11 mouse cellular contexts compared by ENCODE assay signal in the genomic region with DNA sequence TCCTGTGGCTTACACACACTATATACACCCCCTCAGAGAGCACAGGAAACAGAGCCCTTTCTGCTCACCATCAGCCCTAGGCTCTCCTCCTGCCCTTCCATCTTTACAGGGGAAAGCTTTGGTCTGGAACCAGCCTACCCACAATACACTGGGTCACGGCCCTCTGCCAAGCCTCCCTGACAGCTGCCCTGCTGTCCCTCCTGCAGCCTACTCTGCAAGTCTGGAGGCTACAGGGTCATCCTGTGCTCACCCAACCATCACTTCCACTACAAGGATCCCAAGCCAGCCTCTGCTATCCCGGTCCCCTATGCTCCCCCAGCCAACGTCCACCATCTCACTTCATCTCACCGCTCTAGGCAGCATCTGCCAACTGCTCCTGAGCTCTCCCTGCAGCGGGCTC. TPM values are rescaled to one million over a fixed set of nuclear protein-coding genes. Genes with fewer than 3 reads are reported as not detected.
DNase-seq lines count a peak whose midpoint lies in the region; ATAC-seq and TF ChIP-seq lines count a peak whose summit lies in the region.
"Had no signal": no experiment of that assay in that cellular context is flagged by ENCODE, and none has a peak within 500 bp of the region (broad histone marks: within the 10 kb centered on the region; RNA-seq: fewer than 3 reads in every experiment).

No protein-coding gene starts in this region.

- TF ChIP-seq POLR2A in kidney, adult 2 months (IDR thresholded peaks at IDR 0.05; ENCODE audit: low read depth, low read length), result no peak

- H3K9ac ChIP-seq in forebrain, embryonic 15.5 days (replicated peaks), result no peak overlapping the region
- H3K9ac ChIP-seq in forebrain, embryonic 12.5 days, result no peak overlapping the region
- H3K9ac ChIP-seq: lung, embryonic 14.5 days had no signal

- H3K4me1 ChIP-seq in forebrain, embryonic 15.5 days, result peaks cover 45% of the 10 kb centered on the region
- peaks cover 14% of the 10 kb centered on the region for H3K4me1 ChIP-seq in forebrain, embryonic 12.5 days
- H3K4me1 ChIP-seq in kidney, adult 2 months (ENCODE audit: control insufficient read depth, insufficient read depth, low read length), result peaks cover 20% of the 10 kb centered on the region

- TF ChIP-seq CTCF in kidney, adult 2 months (conservative IDR thresholded peaks at IDR 0.05; ENCODE audit: insufficient read depth, insufficient read length, low read depth, low read length), result no peak

- no peak for ATAC-seq in forebrain, embryonic 15.5 days (replicated peaks)
- no peak for ATAC-seq in forebrain, embryonic 12.5 days (ENCODE audit: low FRiP score)

- H3K4me3 ChIP-seq in forebrain, embryonic 15.5 days, result no peak overlapping the region
- no peak overlapping the region for H3K4me3 ChIP-seq in forebrain, embryonic 12.5 days (replicated peaks)
- no peak overlapping the region for H3K4me3 ChIP-seq in kidney, adult 2 months (ENCODE audit: insufficient read depth, low read depth, low read length)
- H3K4me3 ChIP-seq: left cerebral cortex, adult 2 months had no signal

- DNase-seq in brain, adult 2 months (ENCODE audit: low read depth, low spot score), result peak; percentile 84
- peak; percentile 65 to 69 for DNase-seq in cerebellum, postnatal 36 days
- peak; percentile 93 for DNase-seq in kidney, adult 2 months
- no peak for DNase-seq in right cerebral cortex, postnatal 36 days (ENCODE audit: low spot score in 2 of 2)
- no peak for DNase-seq in spleen, postnatal 36 days (ENCODE audit: low spot score in 2 of 2)
- no peak for DNase-seq in frontal cortex, adult 2 months (ENCODE audit: extremely low spot score in 1 of 2, low spot score in 1 of 2)
- DNase-seq: adrenal gland, adult 2 months; lung, embryonic 14.5 days had no signal

- H3K27me3 ChIP-seq in forebrain, embryonic 15.5 days, result no peaks in the 10 kb centered on the region
- H3K27me3 ChIP-seq in forebrain, embryonic 12.5 days, result no peaks in the 10 kb centered on the region
- no peaks in the 10 kb centered on the region for H3K27me3 ChIP-seq in kidney, adult 2 months (replicated peaks; ENCODE audit: control insufficient read depth, insufficient read depth, low read length)

- peaks cover 35% of the 10 kb centered on the region for H3K36me3 ChIP-seq in forebrain, embryonic 15.5 days
- peaks cover 80% of the 10 kb centered on the region for H3K36me3 ChIP-seq in forebrain, embryonic 12.5 days (replicated peaks)
- H3K36me3 ChIP-seq in kidney, adult 2 months (ENCODE audit: control insufficient read depth, insufficient read depth, low read length), result peaks cover 1% of the 10 kb centered on the region; the same call in 1 of the 2 replicates

- H3K9me3 ChIP-seq in forebrain, embryonic 15.5 days, result no peaks in the 10 kb centered on the region
- no peaks in the 10 kb centered on the region for H3K9me3 ChIP-seq in forebrain, embryonic 12.5 days

- H3K27ac ChIP-seq in forebrain, embryonic 15.5 days (replicated peaks), result peak overlapping the region; percentile 83
- no peak overlapping the region for H3K27ac ChIP-seq in forebrain, embryonic 12.5 days
- no peak overlapping the region for H3K27ac ChIP-seq in kidney, adult 2 months (ENCODE audit: insufficient read depth, low read depth, low read length)
- H3K27ac ChIP-seq: left cerebral cortex, adult 2 months had no signal

- no peak overlapping the region for H3K4me2 ChIP-seq in forebrain, embryonic 15.5 days (replicated peaks)
- no peak overlapping the region for H3K4me2 ChIP-seq in forebrain, embryonic 12.5 days
- H3K4me2 ChIP-seq: lung, embryonic 14.5 days had no signal

- 93% methylated on average over 5 of the region's 5 CpGs for WGBS in forebrain, embryonic 15.5 days
- 96% methylated on average over 5 of the region's 5 CpGs for WGBS in forebrain, embryonic 12.5 days
- 42% methylated on average over 5 of the region's 5 CpGs for WGBS in kidney, adult 2 months

RNA-seq across cellular contexts. Expression of gene Ptpn11, which starts 44.9 kb away (rescaled TPM):
- polyA plus RNA-seq in forebrain, embryonic 15.5 days (2015; fragmentation: Nextera tagmentation; extraction: Ambion mirVana), result 25.9 and 26.1 TPM in 2 replicates
- 26.3 and 26.4 TPM in 2 replicates for polyA plus RNA-seq in forebrain, embryonic 12.5 days (2016; fragmentation: Nextera tagmentation; extraction: Ambion mirVana)
- 29.5 and 32.4 TPM in 2 replicates for polyA plus RNA-seq in kidney, adult 2 months (2012; rRNA removed)
- polyA plus RNA-seq in frontal cortex, adult 2 months (2012; rRNA removed), result 63.8 and 64.8 TPM in 2 replicates

RNA-seq across cellular contexts. Expression of gene Rpl6, which starts 58.0 kb away (rescaled TPM):
- 398 and 410 TPM in 2 replicates for polyA plus RNA-seq in forebrain, embryonic 15.5 days (2015; fragmentation: Nextera tagmentation; extraction: Ambion mirVana)
- polyA plus RNA-seq in forebrain, embryonic 12.5 days (2016; fragmentation: Nextera tagmentation; extraction: Ambion mirVana), result 479 and 481 TPM in 2 replicates
- 253 and 281 TPM in 2 replicates for polyA plus RNA-seq in kidney, adult 2 months (2012; rRNA removed)
- 384 and 411 TPM in 2 replicates for polyA plus RNA-seq in frontal cortex, adult 2 months (2012; rRNA removed)

Comparison
In these comparisons a context has a peak if more than half of its experiments do, and no peak if none do; other contexts are left out.
1. DNase-seq: peak in brain, adult 2 months (single experiment), cerebellum, postnatal 36 days (2 of 2) and kidney, adult 2 months (single experiment); none in right cerebral cortex, postnatal 36 days (0 of 2), spleen, postnatal 36 days (0 of 2) and frontal cortex, adult 2 months (0 of 2).